Mouse (Mus musculus) gonadal fat pad, adult 2 months (tissue): ENCODE measurements around the gene Tcf12. TPM values are rescaled to one million over a fixed set of nuclear protein-coding genes. Genes with fewer than 3 reads are reported as not detected.

Source experiments
- DNase-seq: peaks from one replicate; pipeline ENCODE4 v3.0.0-alpha.2; 2012; ENCODE audit warnings: low read depth
- polyA plus RNA-seq: library from polyadenylated mRNA; depleted of rRNA; stranded (reverse); fragments of >200 nt; gene quantifications from 2 replicates; pipeline ENCODE4 v1.2.3, GENCODE M21; 2012; rRNA removed

Tcf12 gene
- polyA plus RNA-seq, 1 experiment = 95.0 TPM

DNA sequence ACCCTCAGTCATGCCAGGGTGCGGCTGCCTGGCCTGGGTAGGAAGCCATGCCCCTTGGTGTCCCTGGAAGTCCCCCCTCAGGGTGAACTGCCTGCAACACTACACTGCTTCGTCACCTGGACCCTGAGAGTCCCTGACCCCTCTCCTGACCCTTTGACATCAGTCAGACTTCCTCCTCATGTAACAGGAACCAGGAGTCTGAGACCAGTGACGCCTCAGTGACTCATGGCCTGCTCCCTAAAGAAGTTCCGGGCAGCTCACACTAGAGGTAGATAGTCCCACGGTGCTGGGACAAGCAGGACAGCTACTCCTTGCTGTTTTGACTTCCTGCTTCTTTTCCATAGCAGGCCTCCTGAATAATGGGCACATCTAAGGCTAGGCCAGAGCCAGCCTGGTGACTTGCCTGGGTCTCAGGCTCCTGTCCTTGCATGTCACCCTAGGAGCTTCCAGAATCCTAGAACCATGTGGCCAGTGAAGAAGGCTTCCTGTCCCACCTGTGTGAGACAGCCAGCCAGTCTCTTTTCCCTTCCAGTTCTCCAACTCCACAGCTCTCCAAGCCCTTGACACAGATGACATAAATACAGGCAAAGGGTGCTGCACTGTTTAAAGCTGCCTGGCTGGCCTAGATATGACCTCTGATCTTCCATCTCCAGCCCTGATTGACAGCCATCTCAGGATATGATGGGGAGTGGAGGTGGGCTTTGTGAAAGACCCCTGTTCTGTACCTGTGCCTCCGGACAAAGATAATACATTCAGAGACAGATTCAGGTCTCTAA is 305.8 kb downstream of the Tcf12 start:
- DNase-seq = no peak

DNA sequence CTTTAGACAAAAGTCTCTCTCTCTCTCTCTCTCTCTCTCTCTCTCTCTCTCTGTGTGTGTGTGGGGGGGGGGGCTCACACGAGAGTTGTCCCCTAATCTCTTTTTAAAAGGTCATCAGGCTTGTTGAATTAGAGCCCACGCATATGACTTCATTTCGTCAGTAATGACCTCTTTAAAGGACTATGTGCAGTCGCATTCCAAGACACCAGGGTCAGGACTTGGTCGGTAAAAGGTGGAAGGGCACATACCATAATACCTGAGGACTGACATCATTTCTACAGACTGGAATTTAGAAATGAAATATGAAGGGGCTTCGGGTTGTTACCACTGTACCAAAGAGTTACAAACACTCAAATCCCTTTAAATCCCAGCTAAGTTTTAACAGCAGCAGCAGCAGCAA is 307.6 kb downstream of the Tcf12 start:
- no peak for DNase-seq

DNA sequence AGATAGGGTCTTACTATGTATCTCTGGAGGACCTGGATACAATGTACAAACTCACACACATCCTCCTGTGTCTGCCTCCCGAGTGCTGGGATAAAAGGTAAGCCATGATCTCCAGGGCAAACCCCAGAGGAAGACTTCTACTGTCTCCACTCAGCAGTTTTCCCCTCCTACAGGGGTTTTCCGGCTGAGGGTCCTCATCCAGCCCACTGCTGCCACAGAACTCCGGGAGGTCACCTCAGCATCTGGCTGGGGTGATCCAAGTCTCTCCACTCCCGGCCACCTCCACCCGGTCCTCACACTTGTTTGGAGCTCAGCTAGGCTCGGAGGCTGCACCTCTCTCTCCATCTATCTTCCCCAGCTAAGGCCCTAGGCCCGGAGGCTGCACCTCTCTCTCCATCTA is 308.4 kb downstream of the Tcf12 start:
- DNase-seq = no peak

DNA sequence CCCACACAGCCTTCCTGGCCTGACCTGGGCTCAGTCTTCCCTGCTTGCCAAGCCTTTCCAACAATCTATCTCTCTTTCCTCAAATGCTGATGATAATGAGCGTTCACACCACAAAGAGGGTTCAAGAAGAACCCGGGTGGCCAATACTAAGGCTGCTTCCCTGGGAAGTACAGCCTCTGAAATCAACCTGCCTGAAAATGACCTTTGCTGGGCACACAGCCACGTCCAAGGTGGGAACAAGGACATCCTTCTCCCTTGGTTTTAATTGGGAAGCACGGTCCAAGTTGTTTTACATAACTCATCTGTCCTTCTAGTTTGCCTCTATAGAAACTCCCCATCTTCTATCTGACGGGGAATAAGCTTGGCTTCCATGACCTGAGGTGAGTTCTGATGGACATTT is 312.1 kb downstream of the Tcf12 start:
- DNase-seq = no peak

DNA sequence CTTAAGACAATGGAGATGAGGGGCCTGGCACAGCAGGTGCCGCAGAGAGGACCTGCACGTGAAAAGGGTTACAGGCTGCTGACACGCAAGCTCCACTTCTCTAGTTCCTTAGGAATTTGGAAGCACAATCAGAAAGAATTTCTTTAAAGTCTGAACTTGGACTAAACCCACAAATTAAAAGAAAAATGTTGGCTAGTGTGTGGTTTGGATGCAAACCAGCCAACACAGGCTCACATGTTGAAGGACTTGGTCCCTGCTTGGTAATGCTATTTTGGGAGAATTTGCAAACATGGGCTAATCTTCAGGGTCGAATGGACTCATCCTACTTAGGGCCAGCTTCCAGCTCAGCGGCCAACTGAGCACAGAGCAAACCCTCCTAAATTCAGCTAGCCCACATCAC is 313.5 kb downstream of the Tcf12 start:
- DNase-seq = no peak

Other genes starting within 250 kb of the Tcf12 start
- gene Zfp280d, start 163.0 kb upstream of the Tcf12 start, polyA plus RNA-seq = 11.2 and 13.3 TPM in 2 replicates